Mouse (Mus musculus) natural killer cell, adult 2 months (primary cell): Measurements from ENCODE around the gene N4bp1.
A peak's percentile ranks its signal among the peaks of the same experiment; 100 is the strongest.

Source experiments
- DNase-seq, 2 experiments: peaks; one replicate each; pipeline ENCODE4 v3.0.0; 2022; ENCODE audit warnings: low spot score in 2 of 2

The N4bp1 gene

DNA sequence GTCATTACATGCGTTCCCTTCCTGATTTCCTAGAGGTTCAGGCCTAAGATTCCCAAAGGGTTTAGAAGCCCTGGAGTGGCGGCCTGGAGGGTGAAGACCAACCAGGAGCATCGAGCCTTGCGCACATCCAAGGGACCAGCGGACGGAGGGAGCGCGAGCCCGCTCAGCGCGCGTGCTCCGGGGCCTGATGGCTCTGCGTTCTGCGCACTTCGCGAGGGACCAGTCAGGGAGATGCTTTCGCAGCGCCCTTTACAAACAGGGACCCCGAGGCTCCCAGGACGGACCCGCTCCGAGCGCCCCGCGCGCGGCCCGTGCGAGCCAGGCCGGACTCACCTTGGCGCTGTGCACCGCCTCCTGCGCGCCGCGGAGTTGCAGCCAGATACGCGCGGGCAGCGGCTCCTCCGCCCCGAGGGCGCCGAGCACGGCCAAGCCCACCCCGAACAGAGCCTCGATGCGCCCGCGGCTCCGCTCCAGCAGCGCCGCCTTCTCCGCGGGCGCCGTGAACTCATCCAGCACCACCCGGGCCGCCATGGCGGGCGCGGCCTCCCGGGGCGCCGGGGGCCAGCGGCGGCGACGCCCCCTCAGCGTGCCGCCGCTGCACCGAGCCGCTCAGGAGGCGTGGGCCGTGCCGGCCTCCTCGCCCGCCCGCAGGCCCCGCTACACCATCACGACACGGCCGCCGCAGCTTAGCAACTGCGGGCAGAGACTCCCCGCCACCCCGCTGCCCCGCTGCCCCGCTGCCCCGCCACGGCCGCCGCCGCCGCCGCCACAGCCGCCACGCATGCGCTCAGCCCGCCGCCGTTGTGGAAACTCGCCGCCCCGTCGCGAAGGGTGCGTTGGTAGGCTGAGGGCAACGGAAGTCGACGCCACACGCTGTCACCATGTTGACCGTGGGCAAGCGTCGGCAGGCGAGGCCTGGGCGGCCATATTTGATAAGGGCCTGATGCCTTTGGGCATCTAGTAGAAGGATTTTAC lies at the start of gene N4bp1:
Gene N4bp1, minus strand, starts transcription at position 770 of the 975 bp plus-strand sequence.
- DNase-seq, result peak; percentile 85 to 89

- DNase-seq, result no peak
Measured at GRCm38 (mm10) chr8:86934841-86935240, 49.8 kb upstream of the N4bp1 start.

GRCm38 (mm10) chr8:86934393-86934792 lies 49.3 kb upstream of the N4bp1 start:
- DNase-seq, result no peak

- DNase-seq, result no peak
Measured at GRCm38 (mm10) chr8:86933898-86934297, 48.8 kb upstream of the N4bp1 start.

GRCm38 (mm10) chr8:86926237-86926636 lies 41.2 kb upstream of the N4bp1 start:
- no peak for DNase-seq

DNA sequence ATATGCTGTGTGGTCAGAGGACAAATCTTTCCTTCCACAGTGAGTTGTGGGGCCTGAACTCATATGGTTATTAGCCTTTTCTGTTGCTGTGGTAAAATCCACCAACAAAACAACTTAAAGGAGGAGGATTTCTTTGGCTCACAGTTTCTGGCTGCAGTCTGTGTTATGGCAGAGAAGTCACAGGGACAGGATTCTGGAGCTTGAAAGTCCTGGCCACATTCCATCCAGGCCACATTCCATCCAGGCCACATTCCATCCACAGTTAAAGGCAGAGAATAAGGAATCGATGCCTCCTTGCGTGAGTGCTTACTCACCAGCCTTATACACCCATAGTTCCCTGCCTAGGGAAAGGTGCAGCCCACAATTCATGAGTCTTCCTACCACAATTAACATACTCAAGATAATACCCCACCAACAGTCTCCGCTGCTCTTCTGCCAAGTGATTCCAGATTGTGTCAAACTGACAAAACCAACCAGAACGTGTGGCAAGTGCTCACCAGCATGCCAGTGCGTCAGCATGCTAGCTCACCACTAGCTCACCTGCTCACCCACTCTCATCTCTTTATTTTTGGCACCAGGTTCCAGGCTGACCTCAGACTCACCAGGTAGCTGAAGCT lies 38.3 kb upstream of the N4bp1 start:
- no peak for DNase-seq

DNA sequence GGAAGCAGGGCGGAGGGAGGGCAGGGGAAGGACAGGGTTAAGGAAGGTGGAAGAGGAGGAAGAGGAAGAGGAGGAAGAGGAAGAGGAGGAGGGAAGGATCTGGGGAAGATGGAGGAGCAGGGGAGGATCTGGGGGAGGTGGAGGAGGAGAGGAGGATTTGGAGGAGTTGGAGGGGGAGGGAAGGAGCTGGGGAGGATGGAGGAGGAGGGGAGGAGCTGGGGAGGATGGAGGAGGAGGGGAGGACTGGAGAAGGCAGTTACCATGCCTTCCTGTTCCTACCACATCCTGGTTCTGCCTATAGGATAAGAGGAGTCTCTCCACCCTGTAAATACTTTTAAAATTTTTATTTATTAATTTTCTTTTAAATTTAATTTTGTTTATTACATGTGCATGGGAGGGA lies 37.6 kb upstream of the N4bp1 start:
- DNase-seq, result no peak

GRCm38 (mm10) chr8:86922141-86922540 lies 37.1 kb upstream of the N4bp1 start:
- no peak for DNase-seq

- DNase-seq, result no peak
Measured at GRCm38 (mm10) chr8:86920996-86921395, 35.9 kb upstream of the N4bp1 start.

GRCm38 (mm10) chr8:86920455-86920854 lies 35.4 kb upstream of the N4bp1 start:
- no peak for DNase-seq

- no peak for DNase-seq
Measured at GRCm38 (mm10) chr8:86920024-86920423, 35.0 kb upstream of the N4bp1 start.

DNA sequence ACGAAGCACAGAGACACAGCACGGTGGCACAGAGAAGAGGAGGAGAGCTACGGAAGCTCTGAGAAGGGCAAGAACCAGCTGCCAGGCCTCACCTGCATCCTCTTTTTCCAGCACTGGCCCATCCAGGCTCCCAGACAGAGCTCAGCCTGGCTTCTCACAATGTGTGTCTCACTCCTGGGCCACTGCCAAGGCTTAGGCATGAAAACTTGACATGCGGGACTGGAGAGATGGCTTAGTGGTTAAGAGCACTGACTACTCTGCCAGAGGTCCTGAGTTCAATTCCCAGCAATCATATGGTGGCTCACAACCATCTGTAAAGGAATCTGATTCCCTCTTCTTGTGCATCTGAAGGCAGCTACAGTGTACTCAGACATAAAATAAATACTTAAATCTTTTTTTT lies 34.2 kb upstream of the N4bp1 start:
- DNase-seq, result no peak

DNA sequence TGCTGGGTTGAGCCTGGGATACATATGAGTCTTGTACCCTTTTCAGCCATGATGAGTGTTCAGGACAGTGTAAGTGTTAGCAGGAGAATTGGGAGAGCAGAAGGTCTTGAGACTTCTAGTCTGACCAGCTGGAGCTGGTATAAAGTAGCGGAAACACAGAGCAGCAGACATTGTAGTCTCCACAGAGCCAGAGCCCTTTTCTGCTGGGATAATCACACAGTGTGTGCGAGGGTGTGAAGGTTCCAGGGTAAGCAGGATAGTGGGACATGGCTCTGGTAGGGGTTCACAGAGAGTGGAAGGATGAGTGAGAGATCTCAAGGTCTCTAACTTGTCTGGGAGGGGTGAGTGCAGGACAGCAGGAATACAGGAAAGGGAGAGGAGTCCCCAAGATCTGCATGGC lies 33.0 kb upstream of the N4bp1 start:
- no peak for DNase-seq

DNA sequence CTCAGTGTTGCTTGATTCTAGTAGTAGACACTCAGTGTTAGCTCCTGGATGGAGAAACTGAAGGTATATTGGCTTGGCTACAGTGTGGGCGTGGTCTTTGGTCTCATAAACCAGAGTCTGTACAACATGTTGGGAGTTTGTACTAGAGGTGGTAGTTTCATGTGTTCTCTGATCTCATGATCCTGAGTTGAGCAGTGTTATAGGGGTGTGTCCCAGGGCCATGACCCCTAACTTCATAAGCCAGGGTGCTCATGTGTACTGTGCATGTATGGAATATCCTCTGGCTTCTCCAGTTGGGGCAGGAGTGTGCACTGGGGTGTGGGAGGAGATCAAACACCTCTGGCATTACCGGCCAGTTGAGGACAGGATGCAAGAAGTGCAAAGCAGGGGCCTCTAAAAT lies 32.6 kb upstream of the N4bp1 start:
- DNase-seq, result no peak

DNA sequence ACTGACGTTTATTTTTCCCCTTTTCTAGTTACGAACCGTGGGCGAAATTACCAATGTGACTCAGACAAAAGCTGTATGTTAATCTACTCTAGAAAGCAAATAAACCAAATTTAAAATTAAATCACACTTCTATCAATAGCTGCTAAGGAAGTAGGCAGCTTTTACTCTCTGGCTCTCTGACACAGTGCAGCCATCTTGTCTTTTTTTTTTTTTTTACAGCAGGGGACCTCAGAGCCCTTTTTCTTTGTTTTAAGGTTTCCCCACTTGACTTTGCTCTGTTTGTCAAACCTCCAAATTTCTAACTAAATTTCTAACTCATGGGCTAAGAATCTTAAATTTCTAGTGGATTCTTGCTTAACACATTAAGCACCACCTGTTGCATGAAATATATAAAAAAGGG lies 31.3 kb upstream of the N4bp1 start:
- DNase-seq, result no peak

- peak in 1 of 2 experiments; percentile 75 for DNase-seq
Measured at GRCm38 (mm10) chr8:86911136-86911535, 26.1 kb upstream of the N4bp1 start.

DNA sequence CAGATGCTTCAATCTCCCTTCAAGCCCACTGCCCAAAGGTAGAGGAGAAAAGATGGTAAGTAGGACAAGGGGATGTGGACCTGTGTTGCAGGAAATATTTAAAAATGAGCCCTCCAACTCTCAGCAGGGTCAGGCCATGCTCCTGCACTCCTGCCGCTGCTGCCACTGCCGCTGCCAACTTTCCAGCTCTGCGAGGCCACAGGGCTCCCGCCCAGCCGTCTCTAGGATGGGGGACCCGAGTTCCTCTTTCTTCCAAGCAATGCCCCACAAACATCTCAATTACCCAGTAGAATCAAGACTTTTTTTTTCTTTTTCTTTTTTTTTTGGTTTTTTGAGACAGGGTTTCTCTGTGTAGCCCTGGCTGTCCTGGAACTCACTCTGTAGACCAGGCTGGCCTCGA lies 25.2 kb upstream of the N4bp1 start:
- DNase-seq, result no peak

DNA sequence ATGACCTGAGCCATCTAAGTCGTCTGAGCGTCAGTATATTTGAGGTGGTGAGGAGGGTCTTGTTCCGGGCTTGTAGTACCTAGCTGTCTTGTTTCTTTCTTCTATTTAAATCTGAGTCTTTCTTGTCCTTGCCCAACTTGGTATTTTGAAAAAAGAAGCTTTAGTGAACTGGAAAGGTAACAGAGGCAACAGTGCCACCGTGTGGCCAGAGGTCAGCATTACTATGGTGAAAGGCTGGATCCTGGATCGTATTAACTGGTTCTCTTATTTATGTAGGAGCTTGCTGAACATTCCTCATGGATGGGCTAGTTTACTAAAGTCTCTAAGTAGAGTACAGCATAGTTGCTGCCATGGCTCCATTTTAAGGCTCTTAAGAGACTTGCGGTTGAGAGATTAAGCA lies 23.5 kb upstream of the N4bp1 start:
- DNase-seq, result peak; percentile 44 to 67

DNA sequence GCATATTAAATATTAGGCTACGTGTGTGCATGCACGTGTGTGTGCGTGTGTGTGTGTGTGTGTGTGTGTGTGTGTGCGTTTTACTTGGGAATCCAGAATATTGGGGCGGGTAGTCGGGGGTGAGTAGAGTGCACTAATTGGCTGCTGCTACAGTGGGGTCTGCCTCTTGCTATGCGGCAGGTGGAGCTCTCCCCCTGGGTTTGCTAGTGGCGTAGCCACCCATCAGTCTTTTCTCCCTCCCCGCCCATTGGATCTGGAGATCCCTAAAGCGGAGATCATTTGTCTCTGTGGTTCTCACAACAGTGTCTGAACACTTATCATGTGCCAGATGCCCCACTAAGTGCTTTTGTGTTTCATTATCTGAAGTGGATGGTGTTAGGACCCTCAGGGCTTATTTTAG lies 19.9 kb upstream of the N4bp1 start:
- no peak for DNase-seq

GRCm38 (mm10) chr8:86903104-86903503 lies 18.0 kb upstream of the N4bp1 start:
- peak; percentile 76 to 83 for DNase-seq

GRCm38 (mm10) chr8:86902656-86903055 lies 17.6 kb upstream of the N4bp1 start:
- no peak for DNase-seq

- no peak for DNase-seq
Measured at GRCm38 (mm10) chr8:86901972-86902371, 16.9 kb upstream of the N4bp1 start.
